Mouse (Mus musculus): ENCODE results near the gene Adamts2. TPM values are rescaled to one million over a fixed set of nuclear protein-coding genes. Genes with fewer than 3 reads are reported as not detected.

Gene Adamts2
- total RNA-seq, 2 experiments from 2014 or later, result 17.6 to 19.4 TPM

DNA sequence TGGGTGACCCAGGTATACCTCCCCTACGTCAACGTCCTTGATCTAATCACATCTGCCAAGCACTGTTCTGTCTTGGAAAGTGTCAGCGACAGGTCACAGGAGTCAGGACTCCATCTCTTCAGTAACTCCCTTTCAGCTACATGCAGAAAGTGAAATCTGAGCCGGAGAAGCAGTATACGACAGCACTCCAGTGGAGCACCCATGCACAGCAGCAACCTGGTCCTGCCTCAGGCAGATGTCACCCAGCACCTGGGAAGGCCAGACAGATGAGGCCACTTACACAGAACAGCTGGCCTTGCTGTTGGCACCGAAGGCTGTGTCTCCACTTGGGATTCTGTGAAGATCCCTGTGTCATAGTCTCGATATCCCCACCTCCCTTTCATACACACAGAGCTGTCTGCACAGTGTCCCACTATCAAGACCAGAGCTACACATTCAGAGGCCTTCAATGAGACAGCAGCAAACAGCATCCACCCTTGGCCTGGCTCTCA, 70.0 kb downstream of the Adamts2 start:
- DNase-seq, result no peak

DNA sequence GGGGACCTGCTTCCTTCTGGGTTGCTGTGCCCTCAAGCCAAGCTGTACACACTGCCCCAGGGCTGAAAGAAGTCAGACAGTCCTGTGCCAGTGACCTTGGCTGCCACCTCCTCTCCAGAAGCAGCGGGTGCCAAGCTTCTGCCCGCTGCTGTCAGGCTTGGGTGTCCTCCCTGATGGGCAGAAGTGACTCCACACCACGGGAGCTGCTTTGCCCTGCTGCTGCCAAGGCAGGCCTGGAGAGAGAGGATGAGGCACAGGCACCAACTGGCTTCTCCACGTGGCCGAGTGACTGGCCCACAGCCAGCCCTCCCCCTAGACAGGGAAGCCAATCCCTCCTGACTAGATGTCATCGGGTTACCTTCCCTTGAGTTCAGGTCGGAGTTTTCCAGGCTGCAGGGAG, 71.0 kb downstream of the Adamts2 start:
- DNase-seq, result peak; percentile 80

GRCm38 (mm10) chr11:50673525-50674250, 71.8 kb downstream of the Adamts2 start:
- peak; percentile 25 for DNase-seq

DNA sequence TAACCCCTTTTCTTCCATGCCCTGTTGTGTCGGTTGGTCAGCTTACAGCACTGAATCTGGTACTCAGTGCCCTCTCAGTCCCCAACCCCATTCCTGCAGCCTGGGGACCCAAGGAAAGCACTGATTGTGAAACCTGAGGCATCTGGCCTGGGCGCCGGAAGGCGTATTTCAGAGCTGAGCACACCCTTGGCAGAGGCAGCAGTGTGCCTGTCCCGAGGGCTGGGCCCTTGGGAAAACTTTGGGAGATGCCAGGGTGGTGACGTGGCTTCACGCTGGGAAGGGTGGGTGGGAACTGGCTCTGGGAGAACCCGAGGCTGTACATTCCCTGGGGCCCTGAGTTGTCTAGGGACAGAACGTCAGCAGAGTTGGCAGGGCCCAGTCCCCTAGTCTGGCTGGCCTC, 72.5 kb downstream of the Adamts2 start:
- peak; percentile 77 for DNase-seq

GRCm38 (mm10) chr11:50678650-50679049, 76.8 kb downstream of the Adamts2 start:
- no peak for DNase-seq

- DNase-seq, result no peak
Measured at GRCm38 (mm10) chr11:50681940-50682339, 80.1 kb downstream of the Adamts2 start.

DNA sequence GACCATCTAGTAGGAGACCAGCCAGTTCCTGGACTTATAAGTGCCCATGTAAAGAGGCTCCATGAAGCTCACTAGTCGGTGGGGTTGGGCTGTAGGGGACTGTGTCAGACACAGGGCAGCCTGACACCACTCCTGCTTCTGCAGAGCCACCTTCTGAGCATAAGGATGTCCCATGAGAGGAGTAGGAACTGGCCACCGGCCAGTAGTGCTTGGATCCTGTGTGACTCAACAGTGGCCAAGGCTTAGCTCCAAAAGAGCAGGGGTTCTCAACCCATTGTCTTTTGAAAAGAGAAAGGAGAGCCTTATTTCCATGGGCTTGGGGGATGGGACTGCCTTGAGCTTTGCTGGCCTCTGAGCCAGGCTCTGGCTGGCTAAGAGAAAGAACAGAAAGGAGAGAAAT, 81.9 kb downstream of the Adamts2 start:
- DNase-seq, result peak; percentile 37

DNA sequence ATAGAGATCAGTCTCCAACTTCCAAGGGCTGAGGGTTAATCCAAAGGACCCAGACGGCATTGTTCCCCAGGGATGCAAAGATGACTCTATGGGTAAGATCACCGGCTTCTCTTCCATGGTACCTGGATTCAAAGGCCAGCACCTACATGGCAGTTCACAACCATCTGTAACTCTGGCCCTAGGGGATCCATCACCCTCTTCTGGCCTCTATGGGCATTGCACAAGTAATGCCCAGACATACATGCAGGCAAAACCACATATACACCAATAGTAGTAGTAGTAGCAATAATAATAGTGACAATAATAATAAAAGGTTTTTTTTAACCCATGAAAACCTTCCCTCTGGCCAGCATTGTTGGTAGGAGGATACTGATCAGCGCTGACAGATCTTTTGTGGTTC, 86.7 kb downstream of the Adamts2 start:
- no peak for DNase-seq

GRCm38 (mm10) chr11:50689672-50690071, 87.8 kb downstream of the Adamts2 start:
- peak; percentile 22 for DNase-seq

DNA sequence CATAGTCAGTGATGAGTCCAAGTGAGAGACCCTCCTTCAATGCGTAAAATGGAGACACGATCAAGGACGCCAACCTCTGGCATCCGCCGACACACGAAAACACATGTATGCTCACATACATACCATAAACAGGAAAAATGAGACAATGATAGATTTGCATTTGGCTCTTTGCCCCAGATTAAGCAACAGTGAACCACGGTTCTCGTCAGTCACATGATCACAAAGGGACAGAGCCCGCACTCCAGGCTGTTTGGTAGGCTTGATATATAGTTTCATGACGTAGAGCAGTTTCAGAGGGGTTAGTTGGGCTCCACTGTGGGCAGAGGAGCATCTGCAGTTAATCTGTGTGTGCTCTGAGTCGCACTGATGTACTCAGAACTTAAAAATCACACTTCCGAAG, 98.1 kb downstream of the Adamts2 start:
- DNase-seq, result no peak

- DNase-seq, result no peak
Measured at GRCm38 (mm10) chr11:50700496-50700895, 98.6 kb downstream of the Adamts2 start.

GRCm38 (mm10) chr11:50703397-50703796, 101.5 kb downstream of the Adamts2 start:
- no peak for DNase-seq

- DNase-seq, result no peak
Measured at GRCm38 (mm10) chr11:50704511-50704910, 102.6 kb downstream of the Adamts2 start.

- no peak for DNase-seq
Measured at GRCm38 (mm10) chr11:50707259-50707658, 105.4 kb downstream of the Adamts2 start.

DNA sequence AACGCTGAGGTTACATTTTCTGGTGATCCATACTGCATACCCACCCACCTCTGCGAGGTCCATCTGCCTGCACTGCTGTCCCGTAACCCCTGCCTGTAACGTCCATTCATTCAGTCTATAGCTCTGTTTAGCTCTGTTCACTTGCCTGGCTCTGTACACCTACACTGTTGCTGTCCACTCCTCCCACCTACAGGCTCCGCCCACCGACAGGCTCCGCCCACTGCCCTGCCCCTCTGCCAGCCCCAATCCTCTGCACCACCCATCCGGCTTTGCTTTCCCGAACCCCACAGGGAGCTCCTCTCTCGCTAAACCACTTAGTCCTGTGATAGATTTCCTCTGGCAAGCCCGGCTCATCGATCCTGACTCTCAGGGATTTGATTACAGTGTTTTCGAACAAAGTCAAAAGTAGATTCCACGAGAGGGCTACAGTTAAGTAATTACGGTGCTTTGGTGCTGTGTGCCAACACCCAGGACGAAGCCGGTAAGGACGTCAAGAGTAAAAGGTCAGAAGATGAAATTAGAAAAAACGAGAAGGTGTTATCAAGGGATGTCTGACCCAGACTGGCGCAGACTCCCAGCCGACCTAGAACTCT, 111.8 kb downstream of the Adamts2 start:
- DNase-seq, result peak; percentile 37

GRCm38 (mm10) chr11:50715091-50715490, 113.2 kb downstream of the Adamts2 start:
- no peak for DNase-seq

DNA sequence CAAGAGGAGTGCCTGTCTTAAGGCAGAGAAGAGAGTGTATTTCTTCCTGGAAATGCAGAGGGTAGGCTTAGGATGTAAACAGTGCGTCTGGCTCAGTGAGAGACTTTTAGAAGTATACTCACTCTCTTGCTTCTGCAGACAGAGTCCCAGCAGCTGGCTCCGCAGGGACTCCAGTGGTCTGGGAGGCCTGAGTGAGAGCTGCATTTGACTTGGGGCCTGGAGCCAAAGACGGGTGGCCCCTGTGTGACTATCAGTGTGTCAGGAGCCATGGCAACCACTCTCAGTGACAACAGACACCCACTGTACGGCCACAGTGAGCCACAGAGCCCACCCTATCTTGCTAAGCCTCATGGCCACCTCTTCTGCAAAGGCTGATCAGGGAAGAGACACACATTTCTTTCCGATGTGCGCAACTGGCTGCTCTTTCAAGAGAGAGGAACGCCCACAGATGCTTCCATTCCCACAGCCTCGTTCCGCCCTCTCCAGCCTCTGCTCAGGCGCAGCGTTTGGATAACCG, 115.6 kb downstream of the Adamts2 start:
- no peak for DNase-seq

GRCm38 (mm10) chr11:50718862-50719261, 117.0 kb downstream of the Adamts2 start:
- no peak for DNase-seq

DNA sequence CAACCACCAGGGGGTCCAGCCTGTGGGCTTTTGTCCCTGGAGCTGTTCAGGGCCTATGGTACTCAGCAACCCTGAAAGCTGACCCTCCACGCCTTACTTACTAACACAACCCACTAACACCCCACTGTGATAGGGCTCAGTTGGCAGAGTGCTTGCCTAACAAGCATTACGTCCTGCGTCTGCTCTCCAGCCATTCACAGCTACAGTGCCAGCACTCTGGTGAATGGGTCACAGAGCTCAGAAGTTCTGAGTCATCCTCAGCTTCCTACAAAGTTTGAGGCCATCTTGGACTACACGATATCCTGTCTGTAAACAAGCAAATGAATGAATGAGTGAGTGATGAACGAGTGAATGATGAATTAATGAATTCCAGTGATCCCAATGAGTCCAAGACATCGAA, 118.5 kb downstream of the Adamts2 start:
- no peak for DNase-seq

DNA sequence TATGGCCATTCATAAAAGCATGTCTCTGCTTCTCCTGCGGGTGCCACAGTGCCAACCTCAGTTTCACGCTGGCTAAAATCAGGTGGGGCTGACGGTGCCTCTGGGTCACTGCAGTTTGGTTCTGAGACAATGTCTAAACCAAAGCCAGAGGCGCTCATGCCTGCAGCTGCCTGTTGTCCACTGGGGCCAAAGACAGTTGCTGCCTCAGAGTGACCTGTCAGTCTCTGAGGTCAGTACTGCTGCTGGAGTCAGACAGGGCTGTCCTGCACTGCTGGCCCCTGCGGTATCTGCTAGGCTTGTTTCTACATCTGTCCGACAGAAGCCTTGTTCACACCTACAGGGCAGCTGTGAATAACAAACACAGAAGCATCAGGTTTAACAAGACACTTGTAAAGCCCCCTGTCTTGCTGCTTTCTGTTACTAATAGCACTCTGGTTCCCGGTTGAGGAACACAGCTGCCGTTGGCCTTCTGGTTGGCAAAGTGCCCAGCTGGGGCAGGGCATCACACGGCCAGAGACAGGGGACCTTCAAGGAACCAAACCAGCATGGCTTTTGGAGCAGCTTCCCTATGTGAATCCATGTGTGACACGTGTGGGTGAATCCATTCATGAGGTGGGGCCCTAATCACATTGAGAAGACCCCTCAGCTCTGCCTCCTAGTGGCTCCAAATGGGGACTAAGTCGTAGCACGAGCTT, 119.1 kb downstream of the Adamts2 start:
- peak; percentile 72 for DNase-seq

DNA sequence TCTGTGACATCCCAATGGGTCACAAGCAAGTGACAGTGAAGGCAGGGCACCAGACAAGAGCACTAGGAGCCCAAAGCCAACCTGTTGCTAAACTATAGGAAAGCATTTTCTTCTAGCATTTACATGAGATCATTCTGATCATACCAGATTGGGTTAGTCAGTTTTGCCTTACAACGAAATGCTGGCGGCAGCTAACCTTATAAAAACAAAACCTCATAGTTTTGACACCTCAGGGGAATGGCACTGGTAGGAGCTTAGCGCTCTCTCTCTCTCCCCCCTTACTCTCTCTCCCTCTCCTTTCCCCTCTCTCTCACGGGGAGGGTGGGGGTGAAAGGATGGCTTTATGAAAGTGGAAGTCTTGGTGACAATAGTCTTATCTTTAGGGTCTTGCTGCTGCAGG, 123.7 kb downstream of the Adamts2 start:
- no peak for DNase-seq

DNA sequence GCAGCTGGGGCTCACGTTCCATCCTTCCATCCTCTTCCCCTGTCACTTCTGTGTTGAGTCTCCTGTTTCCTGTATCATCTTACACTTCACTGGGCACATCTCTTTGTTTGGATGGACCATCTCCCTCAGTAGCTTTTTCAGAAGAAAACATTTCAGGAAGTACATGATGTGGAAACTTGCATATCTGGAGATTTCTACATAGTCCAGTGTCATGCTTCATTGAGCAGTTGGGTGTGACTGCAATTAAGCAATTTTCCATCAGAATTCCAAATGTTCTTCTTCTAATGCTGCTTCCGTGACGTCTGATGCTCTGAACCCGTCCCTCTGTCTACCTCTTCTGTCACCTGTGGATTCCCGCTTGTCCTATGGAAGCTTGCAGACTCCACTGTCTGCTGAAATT, 124.2 kb downstream of the Adamts2 start:
- no peak for DNase-seq

GRCm38 (mm10) chr11:50733146-50733545, 131.3 kb downstream of the Adamts2 start:
- DNase-seq, result peak; percentile 63

Data from adrenal gland, postnatal 10 days (tissue).